Mouse (Mus musculus): ENCODE results near the gene Glipr2.

DNA sequence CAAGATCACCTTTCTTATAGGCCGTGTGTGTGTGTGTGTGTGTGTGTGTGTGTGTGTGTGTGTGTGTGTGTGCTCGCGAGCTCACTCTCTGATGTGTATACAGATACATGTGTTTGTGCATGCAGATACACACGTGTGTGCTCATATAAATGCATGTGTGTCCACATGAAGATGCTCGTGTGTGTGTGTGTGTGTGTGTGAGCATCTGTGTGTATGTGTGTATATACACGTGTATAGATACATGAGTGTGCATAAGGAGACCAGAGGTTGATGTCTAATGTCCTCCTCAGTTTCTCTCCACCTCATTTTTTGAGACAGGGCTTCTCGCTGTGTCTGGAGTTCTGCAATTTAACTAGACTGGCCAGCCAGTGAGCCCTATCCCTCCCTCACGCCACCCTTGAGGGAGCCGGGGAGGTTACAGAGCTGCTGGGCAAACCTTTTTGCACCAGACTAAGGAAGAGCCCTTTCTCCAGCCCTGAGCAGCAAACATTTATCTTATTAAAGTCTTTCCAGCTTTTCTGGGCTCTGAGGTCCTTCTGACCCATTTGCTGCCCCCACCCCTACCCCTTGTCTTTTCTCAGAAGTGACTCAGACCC lies 14.4 kb downstream of the Glipr2 start:
- no peak for TF ChIP-seq CTCF (IDR thresholded peaks at IDR 0.05; ENCODE audit: extremely low read depth, insufficient read depth, insufficient read length, insufficient replicate concordance)
- no peak for TF ChIP-seq POLR2A (IDR thresholded peaks at IDR 0.05; ENCODE audit: low read depth, low read length)
